Mouse (Mus musculus) myocyte (in vitro differentiated cells): ENCODE measurements around the gene Zbtb43. TPM values are rescaled to one million over a fixed set of nuclear protein-coding genes. Genes with fewer than 3 reads are reported as not detected.
A peak's percentile ranks its signal among the peaks of the same experiment; 100 is the strongest.

ENCODE experiments used
- H3K27me3 ChIP-seq: one replicate; pipeline ENCODE4 v1.6.1; 2011; ENCODE audit not compliant: control insufficient read depth, insufficient read depth, insufficient read length
- H3K36me3 ChIP-seq: one replicate; pipeline ENCODE4 v1.6.1; 2011; ENCODE audit not compliant: control insufficient read depth, insufficient read depth
- H3K4me2 ChIP-seq: one replicate; pipeline ENCODE4 v1.6.1; 2011; ENCODE audit warnings: low read depth, control low read depth
- H3K4me3 ChIP-seq: one replicate; pipeline ENCODE4 v1.5.1; 2011; ENCODE audit warnings: mild to moderate bottlenecking, control low read depth, moderate library complexity
- H3K79me2 ChIP-seq: one replicate; pipeline ENCODE4 v1.6.1; 2011; ENCODE audit not compliant: control insufficient read depth, insufficient read depth
- H3ac ChIP-seq: one replicate; pipeline ENCODE4 v1.6.1; 2011; ENCODE audit not compliant: control insufficient read depth, insufficient read length
- CEBPB ChIP-seq: IDR thresholded peaks from 2 replicates; pipeline ENCODE4 v1.6.1; 2011; ENCODE audit warnings: mild to moderate bottlenecking, moderate library complexity; ENCODE audit not compliant: poor library complexity, insufficient read depth, severe bottlenecking
- E2F4 ChIP-seq: IDR thresholded peaks from one replicate; pipeline ENCODE4 v1.6.1; 2011; ENCODE audit warnings: mild to moderate bottlenecking, control low read depth, moderate library complexity; ENCODE audit not compliant: insufficient read depth
- MAX ChIP-seq: IDR thresholded peaks from one replicate; pipeline ENCODE4 v1.6.1; 2011; ENCODE audit warnings: low read depth, mild to moderate bottlenecking, control low read depth
- MYOD1 ChIP-seq, 3 experiments: IDR thresholded peaks; one replicate each; pipeline ENCODE4 v1.6.1; 2011; ENCODE audit warnings: control low read depth in 2 of 3, low read depth in 2 of 3, mild to moderate bottlenecking in 2 of 3, moderate library complexity in 1 of 3; ENCODE audit not compliant: insufficient read length in 2 of 3, control insufficient read depth in 1 of 3
- MYOG ChIP-seq, 3 experiments: IDR thresholded peaks; one replicate each; pipeline ENCODE4 v1.6.1; 2011; ENCODE audit warnings: control low read depth in 2 of 3, low read depth in 2 of 3, mild to moderate bottlenecking in 2 of 3; ENCODE audit not compliant: insufficient read length in 2 of 3, control insufficient read depth in 1 of 3, insufficient read depth in 1 of 3
- POLR2A ChIP-seq: IDR thresholded peaks from one replicate; pipeline ENCODE4 v1.6.1; 2011; ENCODE audit warnings: low read depth, mild to moderate bottlenecking, control low read depth, moderate library complexity; ENCODE audit not compliant: insufficient read length
- POLR2AphosphoS2 ChIP-seq: IDR thresholded peaks from one replicate; pipeline ENCODE4 v1.6.1; 2011; ENCODE audit warnings: low read depth, control low read depth; ENCODE audit not compliant: insufficient read length
- REST ChIP-seq: IDR thresholded peaks from one replicate; pipeline ENCODE4 v1.6.1; 2011; ENCODE audit warnings: mild to moderate bottlenecking, control low read depth, moderate library complexity; ENCODE audit not compliant: insufficient read depth, insufficient read length
- SRF ChIP-seq: IDR thresholded peaks from one replicate; pipeline ENCODE4 v1.6.1; 2011; ENCODE audit warnings: low read depth; ENCODE audit not compliant: control insufficient read depth, insufficient read length
- TCF12 ChIP-seq: IDR thresholded peaks from one replicate; pipeline ENCODE4 v1.6.1; 2011; ENCODE audit warnings: mild to moderate bottlenecking, control low read depth; ENCODE audit not compliant: poor library complexity, insufficient read depth, severe bottlenecking
- TCF3 ChIP-seq: IDR thresholded peaks from one replicate; pipeline ENCODE4 v1.6.1; 2011; ENCODE audit warnings: low read depth, control low read depth; ENCODE audit not compliant: insufficient read length
- USF1 ChIP-seq: IDR thresholded peaks from one replicate; pipeline ENCODE4 v1.6.1; 2011; ENCODE audit warnings: low read depth, mild to moderate bottlenecking, control low read depth, moderate library complexity
- polyA plus RNA-seq: library from polyadenylated mRNA; unstranded; fragments of >200 nt; fragmentation: generic; extraction: Trizol; gene quantifications from one replicate; pipeline ENCODE4 v1.2.1, GENCODE M21; 2012; ENCODE audit warnings: missing spikeins

The Zbtb43 gene
- polyA plus RNA-seq, 1 experiment, result 10.5 TPM

- H3K4me2 ChIP-seq, result no peak overlapping the region
- H3K36me3 ChIP-seq, result peaks cover 6% of the 10 kb centered on the region
- H3K27me3 ChIP-seq, result no peaks in the 10 kb centered on the region
- no peak overlapping the region for H3K4me3 ChIP-seq
- no peak overlapping the region for H3ac ChIP-seq
- H3K79me2 ChIP-seq, result peaks cover under 1% of the 10 kb centered on the region
- TF ChIP-seq POLR2A, result no peak
- TF ChIP-seq CEBPB, result no peak
- no peak for TF ChIP-seq TCF12
- TF ChIP-seq E2F4, result no peak
- no peak for TF ChIP-seq MYOD1 (IDR thresholded peaks at IDR 0.05; ENCODE audit: control insufficient read depth in 1 of 3, insufficient read length in 2 of 3, low read depth in 2 of 3)
- no peak for TF ChIP-seq SRF
- TF ChIP-seq MYOG (IDR thresholded peaks at IDR 0.05; ENCODE audit: control insufficient read depth in 1 of 3, insufficient read depth in 1 of 3, insufficient read length in 2 of 3, low read depth in 2 of 3), result no peak
- no peak for TF ChIP-seq POLR2AphosphoS2
- no peak for TF ChIP-seq REST
- TF ChIP-seq TCF3, result no peak
- TF ChIP-seq MAX, result no peak
- no peak for TF ChIP-seq USF1
These were observed 22.6 kb downstream of the Zbtb43 start for GRCm38 (mm10) chr2:33445741-33446140.

- H3K36me3 ChIP-seq, result no peaks in the 10 kb centered on the region
- TF ChIP-seq E2F4 (no peak), POLR2A (no peak), TCF12 (no peak), SRF (no peak), CEBPB (no peak), MYOG (IDR thresholded peaks at IDR 0.05; ENCODE audit: control insufficient read depth in 1 of 3, insufficient read depth in 1 of 3, insufficient read length in 2 of 3, low read depth in 2 of 3) (no peak), USF1 (no peak), POLR2AphosphoS2 (no peak), REST (no peak), TCF3 (no peak), MYOD1 (IDR thresholded peaks at IDR 0.05; ENCODE audit: control insufficient read depth in 1 of 3, insufficient read length in 2 of 3, low read depth in 2 of 3) (no peak), MAX (no peak)
- no peak overlapping the region for H3ac ChIP-seq
- peak overlapping the region; percentile 73 for H3K4me2 ChIP-seq
- no peaks in the 10 kb centered on the region for H3K27me3 ChIP-seq
- H3K79me2 ChIP-seq, result no peaks in the 10 kb centered on the region
- no peak overlapping the region for H3K4me3 ChIP-seq
These were observed 23.5 kb downstream of the Zbtb43 start for GRCm38 (mm10) chr2:33444862-33445261.

- TF ChIP-seq USF1 (no peak), POLR2AphosphoS2 (no peak), SRF (no peak), POLR2A (no peak), MAX (no peak), MYOD1 (IDR thresholded peaks at IDR 0.05; ENCODE audit: control insufficient read depth in 1 of 3, insufficient read length in 2 of 3, low read depth in 2 of 3) (peak in 1 of 3 experiments; percentile 30), TCF12 (no peak), MYOG (IDR thresholded peaks at IDR 0.05; ENCODE audit: control insufficient read depth in 1 of 3, insufficient read depth in 1 of 3, insufficient read length in 2 of 3, low read depth in 2 of 3) (peak in 1 of 3 experiments; percentile 49), REST (no peak), CEBPB (peak; percentile 83), E2F4 (no peak), TCF3 (no peak)
These were observed 24.0 kb downstream of the Zbtb43 start for GRCm38 (mm10) chr2:33444358-33444757.

GRCm38 (mm10) chr2:33442701-33443100, 25.7 kb downstream of the Zbtb43 start:
- no peak overlapping the region for H3ac ChIP-seq
- no peak overlapping the region for H3K4me3 ChIP-seq
- H3K36me3 ChIP-seq, result no peaks in the 10 kb centered on the region
- TF ChIP-seq POLR2AphosphoS2 (no peak), SRF (no peak), MAX (no peak), TCF3 (no peak), USF1 (no peak), E2F4 (no peak), CEBPB (no peak), TCF12 (no peak), MYOG (IDR thresholded peaks at IDR 0.05; ENCODE audit: control insufficient read depth in 1 of 3, insufficient read depth in 1 of 3, insufficient read length in 2 of 3, low read depth in 2 of 3) (no peak), REST (no peak), POLR2A (no peak), MYOD1 (IDR thresholded peaks at IDR 0.05; ENCODE audit: control insufficient read depth in 1 of 3, insufficient read length in 2 of 3, low read depth in 2 of 3) (no peak)
- no peak overlapping the region for H3K4me2 ChIP-seq
- no peaks in the 10 kb centered on the region for H3K79me2 ChIP-seq
- H3K27me3 ChIP-seq, result no peaks in the 10 kb centered on the region

More at GRCm38 (mm10) chr2:33444358-33444757, 24.0 kb downstream of the Zbtb43 start:
- no peaks in the 10 kb centered on the region for H3K36me3 ChIP-seq
- H3K27me3 ChIP-seq, result no peaks in the 10 kb centered on the region
- H3K4me3 ChIP-seq, result no peak overlapping the region
- H3ac ChIP-seq, result no peak overlapping the region
- H3K4me2 ChIP-seq, result peak overlapping the region; percentile 73
- no peaks in the 10 kb centered on the region for H3K79me2 ChIP-seq

GRCm38 (mm10) chr2:33440893-33441292, 27.5 kb downstream of the Zbtb43 start:
- Histone ChIP-seq H3ac (no peak overlapping the region), H3K27me3 (no peaks in the 10 kb centered on the region), H3K4me2 (no peak overlapping the region), H3K36me3 (no peaks in the 10 kb centered on the region), H3K79me2 (no peaks in the 10 kb centered on the region), H3K4me3 (no peak overlapping the region)
- TF ChIP-seq TCF12 (no peak), POLR2A (no peak), USF1 (no peak), MYOG (IDR thresholded peaks at IDR 0.05; ENCODE audit: control insufficient read depth in 1 of 3, insufficient read depth in 1 of 3, insufficient read length in 2 of 3, low read depth in 2 of 3) (no peak), TCF3 (no peak), POLR2AphosphoS2 (no peak), CEBPB (no peak), SRF (no peak), MYOD1 (IDR thresholded peaks at IDR 0.05; ENCODE audit: control insufficient read depth in 1 of 3, insufficient read length in 2 of 3, low read depth in 2 of 3) (no peak), E2F4 (no peak), MAX (no peak), REST (no peak)
